Mouse (Mus musculus) embryonic facial prominence, embryonic 11.5 days (tissue): Measurements from ENCODE around the gene Phf3. TPM values are rescaled to one million over a fixed set of nuclear protein-coding genes. Genes with fewer than 3 reads are reported as not detected.
A peak's percentile ranks its signal among the peaks of the same experiment; 100 is the strongest.
"Not testable (repeated sequence)": the region's sequence is repeated elsewhere in the genome, so short reads cannot be mapped to it uniquely, and the experiment has no call there.

Source experiments
- ATAC-seq: fragments of 200-750 bp; cut with Nextera tagmentation; replicated peaks from 2 replicates; pipeline ENCODE4 v1.8.0; 2017; ENCODE audit warnings: low read depth; ENCODE audit not compliant: insufficient number of reproducible peaks, low FRiP score, low TSS enrichment
- DNase-seq: peaks from one replicate; pipeline ENCODE4 v3.0.0-alpha.2; 2015; ENCODE audit warnings: low spot score
- H3K27ac ChIP-seq: fragments of 300-500 bp; sonication (generic); replicated peaks from 2 replicates; pipeline ENCODE4 v1.5.1; 2014; ENCODE audit warnings: mild to moderate bottlenecking, low read depth, low read length, control low read depth
- H3K27me3 ChIP-seq: fragments of 300-500 bp; sonication (generic); 2 replicates; pipeline ENCODE4 v1.6.1; 2014; ENCODE audit warnings: mild to moderate bottlenecking, low read length, moderate library complexity, mixed read lengths; ENCODE audit not compliant: control insufficient read depth, insufficient read depth
- H3K36me3 ChIP-seq: fragments of 300-500 bp; sonication (generic); replicated peaks from 2 replicates; pipeline ENCODE4 v1.6.1; 2014; ENCODE audit warnings: low read depth, mild to moderate bottlenecking, low read length, moderate library complexity, mixed read lengths; ENCODE audit not compliant: control insufficient read depth, insufficient read depth
- H3K4me1 ChIP-seq: fragments of 300-500 bp; sonication (generic); 2 replicates; pipeline ENCODE4 v1.6.1; 2014; ENCODE audit warnings: low read length, mixed read lengths; ENCODE audit not compliant: control insufficient read depth, insufficient read depth
- H3K4me2 ChIP-seq: fragments of 300-500 bp; sonication (generic); 2 replicates; pipeline ENCODE4 v1.6.1; 2014; ENCODE audit warnings: low read depth, mild to moderate bottlenecking, control low read depth, low read length, moderate library complexity
- H3K4me3 ChIP-seq: fragments of 300-500 bp; sonication (generic); 2 replicates; pipeline ENCODE4 v1.5.1; 2014; ENCODE audit warnings: low read depth, low read length, control low read depth
- H3K9ac ChIP-seq: fragments of 300-500 bp; sonication (generic); replicated peaks from 2 replicates; pipeline ENCODE4 v1.6.1; 2014; ENCODE audit warnings: mild to moderate bottlenecking, control low read depth, low read length
- H3K9me3 ChIP-seq: fragments of 300-500 bp; sonication (generic); replicated peaks from 2 replicates; pipeline ENCODE4 v1.6.1; 2016; ENCODE audit warnings: mild to moderate bottlenecking, low read length, inconsistent platforms, mixed read lengths; ENCODE audit not compliant: control insufficient read depth
- WGBS: fragments of 180-500 bp; shearing (Covaris S2); extraction: QIAGEN DNeasy Blood & Tissue Kit; methylation state at CpG from one replicate; pipeline ENCODE4 v1.1.7; 2014; 5-methylcytosine and 5-hydroxymethylcytosine counted together
- polyA plus RNA-seq: library from polyadenylated mRNA; unstranded; fragments of >200 nt; fragmentation: Nextera tagmentation; extraction: Ambion mirVana; gene quantifications from 2 replicates; pipeline ENCODE4 v1.2.1, GENCODE M21; 2014

The Phf3 gene
- polyA plus RNA-seq, 1 experiment from 2014 or later: 44.9 TPM

DNA sequence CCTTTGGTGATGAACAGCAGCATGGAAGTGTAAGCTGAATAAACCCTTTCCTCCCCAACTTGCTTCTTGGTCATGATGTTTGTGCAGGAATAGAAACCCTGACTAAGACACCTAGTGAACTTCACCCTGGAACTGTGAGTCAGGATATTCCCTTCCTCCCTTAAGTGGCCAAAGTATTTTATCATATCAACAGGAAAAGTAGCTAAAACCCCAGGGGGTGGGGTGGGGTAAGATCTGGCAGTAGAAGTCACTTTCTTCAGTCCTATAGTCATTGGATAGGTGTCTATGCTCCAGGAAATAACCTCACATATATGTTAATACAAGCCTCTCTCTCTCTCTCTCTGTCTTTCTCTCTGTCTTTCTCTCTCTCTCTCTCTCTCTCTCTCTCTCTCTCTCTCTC, 21.6 kb upstream of the Phf3 start:
- not testable (repeated sequence) for H3K27me3 ChIP-seq, H3K9ac ChIP-seq, H3K4me1 ChIP-seq, H3K4me3 ChIP-seq, DNase-seq, H3K9me3 ChIP-seq, ATAC-seq, H3K4me2 ChIP-seq, H3K36me3 ChIP-seq, H3K27ac ChIP-seq

DNA sequence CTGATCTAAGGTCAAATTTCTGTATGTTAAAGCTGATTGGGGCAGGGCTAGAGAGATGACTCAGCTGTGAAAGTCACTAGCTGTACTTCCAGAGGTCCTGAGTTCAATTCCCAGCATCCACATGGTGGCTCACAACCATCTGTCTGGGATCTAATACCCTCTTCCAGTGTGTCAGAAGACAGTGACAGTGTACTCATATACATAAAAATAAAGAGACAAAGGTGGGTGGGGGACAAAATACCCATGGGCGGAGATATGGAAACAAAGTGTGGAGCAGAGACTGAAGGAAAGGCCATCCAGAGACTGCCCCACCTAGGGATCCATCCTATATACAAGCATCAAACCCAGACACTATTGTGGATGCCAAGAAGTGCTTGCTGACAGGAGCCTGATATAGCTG, 10.1 kb upstream of the Phf3 start:
- 100% methylated on average over 1 of the region's 1 CpGs for WGBS
- not testable (repeated sequence) for H3K27ac ChIP-seq, H3K27me3 ChIP-seq, H3K9ac ChIP-seq, H3K4me3 ChIP-seq, DNase-seq, ATAC-seq, H3K4me2 ChIP-seq, H3K4me1 ChIP-seq, H3K36me3 ChIP-seq, H3K9me3 ChIP-seq

DNA sequence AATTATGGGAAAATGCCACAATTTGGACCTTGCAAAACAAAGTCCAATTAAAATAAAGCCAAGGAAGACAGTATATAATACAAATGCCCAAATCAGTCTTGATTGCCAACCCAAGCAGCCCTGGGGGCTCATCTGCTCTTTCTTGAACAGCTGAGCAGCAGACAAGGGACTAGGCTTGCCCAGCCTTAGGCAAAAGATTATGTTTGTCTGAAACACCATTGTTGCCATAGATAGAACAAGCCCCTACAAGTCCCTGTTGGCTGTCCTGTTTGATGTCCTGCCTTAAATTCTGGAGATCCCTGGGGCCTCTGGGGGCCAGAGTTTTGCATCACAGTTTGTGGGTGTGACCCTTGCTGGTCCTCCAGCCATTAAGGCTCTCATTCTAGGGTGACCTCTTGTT, 2.0 kb upstream of the Phf3 start:
- no peak overlapping the region for H3K4me3 ChIP-seq
- no peaks in the 10 kb centered on the region for H3K9me3 ChIP-seq
- H3K9ac ChIP-seq: no peak overlapping the region
- no peaks in the 10 kb centered on the region for H3K36me3 ChIP-seq
- no peaks in the 10 kb centered on the region for H3K27me3 ChIP-seq
- no peaks in the 10 kb centered on the region for H3K4me1 ChIP-seq
- no peak overlapping the region for H3K4me2 ChIP-seq
- no peak for DNase-seq
- ATAC-seq: no peak
- H3K27ac ChIP-seq: no peak overlapping the region

DNA sequence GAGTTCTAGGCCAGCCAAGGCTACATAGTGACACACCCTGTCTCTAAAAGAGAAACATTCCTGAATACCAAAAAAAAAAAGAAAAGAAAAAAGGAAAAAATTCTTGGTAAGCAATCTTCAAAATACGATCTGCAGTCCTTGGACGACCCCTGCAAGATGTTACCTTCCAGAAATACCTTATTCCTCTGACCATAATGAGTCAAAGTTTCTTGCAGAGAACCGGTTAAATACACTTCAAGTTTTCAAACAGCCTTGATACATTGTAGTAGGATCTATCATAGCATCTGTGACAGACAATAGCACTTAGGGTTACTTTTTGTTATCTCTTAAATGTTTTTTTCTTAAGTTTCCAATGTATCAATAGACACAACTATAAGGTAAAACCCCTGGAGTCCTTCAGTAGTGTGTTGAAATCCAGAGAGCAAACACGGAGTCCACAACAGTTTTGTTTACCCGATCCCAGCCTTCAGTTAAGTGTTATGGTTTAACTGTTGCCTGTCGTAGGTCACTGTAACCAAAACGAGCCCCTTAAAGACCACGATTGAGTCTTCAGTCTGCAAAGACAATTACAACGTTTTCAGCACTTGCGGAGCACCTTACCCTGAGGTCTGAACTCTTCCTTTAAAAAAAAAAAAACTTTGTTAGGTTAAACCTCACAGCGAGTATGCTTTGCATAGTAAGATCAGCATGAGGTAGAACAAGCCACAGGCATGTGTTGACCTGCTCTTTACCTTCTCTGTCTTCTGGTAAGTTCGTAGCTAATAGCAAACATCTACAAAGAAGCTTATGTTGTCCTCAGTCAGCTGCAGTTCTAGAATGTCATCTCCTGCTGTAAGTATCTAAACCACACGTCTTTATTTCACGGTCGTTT, 775 bp upstream of the Phf3 start:
- Histone ChIP-seq H3K4me2 (peak overlapping the region; percentile 40), H3K4me1 (no peaks in the 10 kb centered on the region), H3K27me3 (no peaks in the 10 kb centered on the region), H3K9ac (peak overlapping the region; percentile 93), H3K27ac (peak overlapping the region; percentile 97), H3K9me3 (no peaks in the 10 kb centered on the region), H3K36me3 (no peaks in the 10 kb centered on the region), H3K4me3 (peak overlapping the region; percentile 86)
- WGBS: 51% methylated on average over 15 of the region's 15 CpGs
- DNase-seq (no peak), ATAC-seq (no peak)

DNA sequence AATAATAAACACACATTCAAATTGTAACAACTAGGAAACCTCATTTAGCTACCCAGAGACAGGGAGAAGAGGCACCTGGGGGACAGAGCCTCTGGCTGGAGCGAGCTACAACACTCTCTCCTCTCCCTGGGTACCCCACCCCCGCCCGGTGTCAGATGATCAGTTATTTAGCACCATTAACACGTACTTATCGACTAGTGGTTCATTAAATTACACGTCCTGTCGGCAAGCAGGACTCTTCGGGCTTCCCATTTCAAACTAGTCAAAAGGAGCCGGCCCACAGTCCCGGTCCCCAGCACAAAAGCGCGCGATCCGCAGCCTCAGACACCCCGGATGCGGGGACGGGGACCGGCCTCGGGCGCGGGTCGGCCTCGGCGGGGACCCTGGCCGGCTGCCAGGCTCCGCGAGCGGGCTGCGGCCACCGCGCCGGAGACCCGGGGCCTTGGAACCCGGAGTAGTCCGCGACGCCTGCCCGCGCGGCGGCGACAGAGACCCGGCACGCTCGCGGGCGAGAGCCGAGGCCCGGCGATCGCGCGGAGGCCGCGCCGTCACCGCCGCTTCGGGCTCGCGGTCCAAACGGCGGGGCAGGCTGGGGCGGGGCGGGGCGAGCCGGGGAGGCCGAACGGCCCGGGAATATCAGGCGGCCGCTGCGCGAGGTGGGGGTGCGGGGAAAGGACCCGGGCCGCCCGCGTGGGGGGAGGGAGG, 733 bp downstream of the Phf3 start:
- DNase-seq: peak; percentile 47

DNA sequence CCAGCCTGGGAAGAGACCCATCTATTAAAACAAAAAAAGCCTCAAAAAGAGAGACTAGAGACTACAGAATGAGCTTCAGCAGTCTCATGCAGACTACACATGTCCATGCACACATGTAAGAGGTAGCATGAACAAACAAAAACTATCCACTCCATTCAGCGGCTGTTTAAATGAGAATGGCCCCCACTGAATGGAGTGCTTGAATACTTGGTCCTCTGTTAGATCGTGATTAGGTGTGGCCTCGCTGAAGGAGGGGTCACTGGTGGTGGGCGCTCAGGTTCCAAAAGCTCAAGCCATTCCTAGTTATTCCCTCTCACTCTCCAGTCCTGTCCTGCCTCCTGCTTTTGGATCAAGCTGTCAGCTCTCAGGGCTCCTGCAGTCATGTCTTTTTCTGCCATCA, 5.9 kb downstream of the Phf3 start:
- no peak for ATAC-seq
- WGBS: 88% methylated on average over 4 of the region's 4 CpGs
- Histone ChIP-seq H3K4me3 (no peak overlapping the region), H3K4me1 (no peaks in the 10 kb centered on the region), H3K27me3 (no peaks in the 10 kb centered on the region), H3K4me2 (no peak overlapping the region), H3K36me3 (no peaks in the 10 kb centered on the region), H3K9ac (no peak overlapping the region), H3K27ac (no peak overlapping the region), H3K9me3 (no peaks in the 10 kb centered on the region)
- no peak for DNase-seq

More for the DNA sequence above, 733 bp downstream of the Phf3 start:
- H3K4me3 ChIP-seq: peak overlapping the region; percentile 86
- under 1% methylated on average over 50 of the region's 79 CpGs for WGBS
- no peaks in the 10 kb centered on the region for H3K36me3 ChIP-seq
- H3K4me2 ChIP-seq: peak overlapping the region; percentile 54
- no peaks in the 10 kb centered on the region for H3K9me3 ChIP-seq
- peak; percentile 79 for ATAC-seq
- H3K9ac ChIP-seq: peak overlapping the region; percentile 93
- H3K4me1 ChIP-seq: no peaks in the 10 kb centered on the region
- no peaks in the 10 kb centered on the region for H3K27me3 ChIP-seq
- H3K27ac ChIP-seq: peak overlapping the region; percentile 97

DNA sequence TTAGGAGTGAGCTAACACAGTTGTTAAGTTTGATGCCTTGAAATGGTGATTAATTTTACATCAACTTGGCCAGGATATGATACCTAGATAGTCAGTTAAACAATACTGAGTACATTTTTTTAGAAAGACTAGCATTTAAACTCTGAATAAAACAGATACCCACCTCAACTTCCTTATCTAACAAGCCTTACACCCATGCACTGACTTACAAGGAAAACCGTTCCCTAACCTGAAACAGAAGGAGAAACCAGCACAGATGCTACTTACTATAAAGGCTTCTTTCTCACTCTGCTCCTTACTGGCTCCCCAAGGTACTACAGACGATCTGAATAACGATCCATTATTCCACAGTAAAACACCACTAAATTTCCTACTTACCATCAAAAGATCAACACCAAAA, 21.2 kb downstream of the Phf3 start:
- WGBS: 89% methylated on average over 3 of the region's 3 CpGs
- ATAC-seq: no peak

DNA sequence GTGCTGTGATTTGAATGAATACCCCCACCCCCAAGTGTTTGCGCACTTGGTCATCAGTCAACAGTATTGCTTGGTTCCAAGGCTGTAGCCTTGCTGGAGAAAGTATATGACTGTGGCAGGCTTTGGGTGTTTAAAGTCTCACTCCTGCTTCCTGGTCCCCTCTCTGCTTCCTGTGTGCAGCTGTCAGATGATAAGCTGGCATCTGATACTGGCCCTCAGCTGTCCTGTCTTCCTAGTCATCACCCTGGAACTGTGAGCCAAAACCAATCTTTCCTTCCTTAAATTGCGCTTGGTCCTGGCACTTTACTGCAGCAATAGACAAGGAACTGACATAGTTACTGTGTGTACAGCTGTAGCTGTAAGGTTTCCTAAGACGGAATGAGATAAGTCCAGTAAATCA, 21.8 kb downstream of the Phf3 start:
- no peak overlapping the region for H3K9ac ChIP-seq
- H3K27ac ChIP-seq: no peak overlapping the region
- 89% methylated on average over 3 of the region's 3 CpGs for WGBS
- no peaks in the 10 kb centered on the region for H3K4me1 ChIP-seq
- H3K4me2 ChIP-seq: no peak overlapping the region
- H3K36me3 ChIP-seq: no peaks in the 10 kb centered on the region; the same call in 1 of the 2 replicates
- no peaks in the 10 kb centered on the region for H3K9me3 ChIP-seq
- DNase-seq (no peak), ATAC-seq (no peak)
- no peaks in the 10 kb centered on the region for H3K27me3 ChIP-seq
- no peak overlapping the region for H3K4me3 ChIP-seq

More for the DNA sequence above, 21.2 kb downstream of the Phf3 start:
- H3K4me2 ChIP-seq: no peak overlapping the region
- H3K36me3 ChIP-seq: no peaks in the 10 kb centered on the region; the same call in 1 of the 2 replicates
- no peak overlapping the region for H3K27ac ChIP-seq
- no peaks in the 10 kb centered on the region for H3K9me3 ChIP-seq
- H3K4me3 ChIP-seq: no peak overlapping the region
- H3K4me1 ChIP-seq: no peaks in the 10 kb centered on the region
- no peaks in the 10 kb centered on the region for H3K27me3 ChIP-seq
- no peak for DNase-seq
- H3K9ac ChIP-seq: no peak overlapping the region
